Mouse (Mus musculus): ENCODE results near the gene Nfatc2ip.

GRCm38 (mm10) chr7:126445104-126445815, 48.7 kb upstream of the Nfatc2ip start:
- TF ChIP-seq POLR2A (IDR thresholded peaks at IDR 0.05; ENCODE audit: control insufficient read depth, extremely low read depth, insufficient read depth, low read length, poor library complexity) (no peak), CTCF (IDR thresholded peaks at IDR 0.05; ENCODE audit: borderline replicate concordance, control insufficient read depth, extremely low read depth, insufficient read depth, low read length, poor library complexity) (no peak)

All from thymus, adult 2 months (tissue).